17 mouse cellular contexts compared by ENCODE assay signal in the genomic region with DNA sequence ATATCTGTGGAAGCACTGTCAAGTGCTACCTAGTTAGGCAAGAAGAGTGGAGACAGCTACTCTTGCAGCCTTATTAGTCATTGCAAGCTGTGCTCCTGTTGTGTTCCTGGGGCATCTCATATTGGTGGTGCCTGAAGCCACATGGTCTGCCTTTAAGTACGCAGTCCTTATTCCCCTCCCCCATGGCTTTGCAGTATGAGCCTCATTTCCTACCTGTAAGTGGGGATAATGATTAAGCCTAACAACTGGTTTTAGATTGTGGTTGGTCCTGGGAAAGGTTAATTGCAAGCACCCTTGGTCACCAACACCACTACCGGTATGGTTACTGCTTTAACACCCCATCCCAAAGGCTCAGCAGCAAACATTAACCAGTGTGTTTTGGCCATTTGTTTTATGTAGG.
"Had no signal": no experiment of that assay in that cellular context is flagged by ENCODE, and none has a peak within 500 bp of the region (broad histone marks: within the 10 kb centered on the region; RNA-seq: fewer than 3 reads in every experiment).

No protein-coding gene starts in this region.

- H3K4me2 ChIP-seq: liver, embryonic 13.5 days; midbrain, embryonic 12.5 days; midbrain, embryonic 15.5 days; neural tube, embryonic 13.5 days had no signal

- DNase-seq: layer of hippocampus, postnatal 36 days; liver, embryonic 13.5 days; lung, adult 2 months; lung, postnatal 14 days; lung, postnatal 4 days; retina, postnatal 1 day; right cerebral cortex, postnatal 25 days; spleen, adult 18-20 months; thymus, adult 18-20 months; thymus, postnatal 36 days had no signal

- H3K4me1 ChIP-seq: liver, embryonic 13.5 days; midbrain, embryonic 12.5 days; midbrain, embryonic 15.5 days; neural tube, embryonic 13.5 days had no signal

- H3K36me3 ChIP-seq: liver, embryonic 13.5 days; midbrain, embryonic 12.5 days; midbrain, embryonic 15.5 days; neural tube, embryonic 13.5 days had no signal

- H3K27ac ChIP-seq: kidney, postnatal 0 days; left cerebral cortex, adult 2 months; liver, embryonic 13.5 days; midbrain, embryonic 12.5 days; midbrain, embryonic 15.5 days; neural tube, embryonic 13.5 days had no signal

- H3K4me3 ChIP-seq: left cerebral cortex, adult 2 months; liver, embryonic 13.5 days; midbrain, embryonic 12.5 days; midbrain, embryonic 15.5 days; myocyte; neural tube, embryonic 13.5 days had no signal

- ATAC-seq: inflammation-experienced regulatory T-cells, adult 6 months; midbrain, embryonic 15.5 days had no signal

- H3K9ac ChIP-seq: liver, embryonic 13.5 days; midbrain, embryonic 12.5 days; midbrain, embryonic 15.5 days; neural tube, embryonic 13.5 days had no signal

- H3K27me3 ChIP-seq: liver, embryonic 13.5 days; midbrain, embryonic 12.5 days; midbrain, embryonic 15.5 days; neural tube, embryonic 13.5 days had no signal

- H3K9me3 ChIP-seq: liver, embryonic 13.5 days; midbrain, embryonic 12.5 days; midbrain, embryonic 15.5 days; neural tube, embryonic 13.5 days had no signal
